Mouse (Mus musculus) cerebellum, adult 2 months (tissue): ENCODE results near the gene 4933406M09Rik. TPM values are rescaled to one million over a fixed set of nuclear protein-coding genes. Genes with fewer than 3 reads are reported as not detected.

Source experiments
- DNase-seq, 2 experiments: peaks; one replicate each; pipeline ENCODE4 v3.0.0; 2021
- H3K27ac ChIP-seq: fragments of 200-500 bp; 2 replicates; pipeline ENCODE4 v1.5.1; 2012; ENCODE audit warnings: low read length, control low read depth, inconsistent platforms; ENCODE audit not compliant: insufficient read depth
- H3K27me3 ChIP-seq: fragments of 200-500 bp; 2 replicates; pipeline ENCODE4 v1.6.1; 2012; ENCODE audit warnings: inconsistent platforms, mild to moderate bottlenecking, low read length, moderate library complexity; ENCODE audit not compliant: control insufficient read depth, insufficient read depth
- H3K4me1 ChIP-seq: fragments of 200-500 bp; 2 replicates; pipeline ENCODE4 v1.6.1; 2011; ENCODE audit warnings: low read length; ENCODE audit not compliant: control insufficient read depth, insufficient read depth
- H3K4me3 ChIP-seq: fragments of 200-500 bp; replicated peaks from 2 replicates; pipeline ENCODE3; 2011; ENCODE audit warnings: mild to moderate bottlenecking, low read depth, low read length, control low read depth; ENCODE audit not compliant: insufficient read depth
- CTCF ChIP-seq: fragments of 200-500 bp; IDR thresholded peaks from 2 replicates; pipeline ENCODE4 v1.5.1; 2011; ENCODE audit warnings: low read depth, mild to moderate bottlenecking, control low read depth, low read length, moderate library complexity, borderline replicate concordance; ENCODE audit not compliant: insufficient read depth
- POLR2A ChIP-seq: fragments of 200-500 bp; IDR thresholded peaks from 2 replicates; pipeline ENCODE4 v1.6.1; 2011; ENCODE audit warnings: low read length, control low read depth, borderline replicate concordance; ENCODE audit not compliant: insufficient read depth
- WGBS: fragments of 180-500 bp; shearing (Covaris S2); methylation state at CpG from one replicate; pipeline ENCODE4 v1.1.7; 2018; 5-methylcytosine and 5-hydroxymethylcytosine counted together
- polyA plus RNA-seq: library from polyadenylated mRNA; depleted of rRNA; stranded (reverse); fragments of >200 nt; gene quantifications from 2 replicates; pipeline ENCODE4 v1.2.3, GENCODE M21; 2012

Gene 4933406M09Rik
- polyA plus RNA-seq, 1 experiment: not detected

GRCm38 (mm10) chr1:134343567-134343966 is 42.2 kb upstream of the 4933406M09Rik start:
- WGBS: 10% methylated on average over 2 of the region's 2 CpGs
- Histone ChIP-seq H3K27ac (peak overlapping the region; percentile 94), H3K4me3 (peak overlapping the region; percentile 86), H3K4me1 (peaks cover 10% of the 10 kb centered on the region), H3K27me3 (no peaks in the 10 kb centered on the region)
- TF ChIP-seq POLR2A (peak; percentile 72; the same call in 1 of the 2 replicates), CTCF (no peak)
- DNase-seq: peak; percentile 74 to 79

- peaks cover 7% of the 10 kb centered on the region for H3K4me1 ChIP-seq
- H3K27ac ChIP-seq: peak overlapping the region; percentile 94
- WGBS: 2% methylated on average over 54 of the region's 54 CpGs
- peak; percentile 94 to 95 for DNase-seq
- TF ChIP-seq POLR2A (peak; percentile 84), CTCF (no peak)
- H3K27me3 ChIP-seq: no peaks in the 10 kb centered on the region
- peak overlapping the region; percentile 86 for H3K4me3 ChIP-seq
Measured at GRCm38 (mm10) chr1:134344005-134344950, 41.5 kb upstream of the 4933406M09Rik start.

GRCm38 (mm10) chr1:134345075-134345474 is 40.7 kb upstream of the 4933406M09Rik start:
- peak overlapping the region; percentile 41; the same call in 1 of the 2 replicates for H3K27ac ChIP-seq
- DNase-seq: no peak
- 77% methylated on average over 4 of the region's 4 CpGs for WGBS

GRCm38 (mm10) chr1:134347791-134348190 is 37.9 kb upstream of the 4933406M09Rik start:
- H3K27ac ChIP-seq: no peak overlapping the region
- H3K4me1 ChIP-seq: no peaks in the 10 kb centered on the region
- H3K27me3 ChIP-seq: no peaks in the 10 kb centered on the region
- DNase-seq: no peak
- WGBS: 85% methylated on average over 9 of the region's 9 CpGs
- no peak for TF ChIP-seq CTCF
- no peak for TF ChIP-seq POLR2A
- no peak overlapping the region for H3K4me3 ChIP-seq

More at GRCm38 (mm10) chr1:134345075-134345474, 40.7 kb upstream of the 4933406M09Rik start:
- peak overlapping the region; percentile 35 for H3K4me3 ChIP-seq
- H3K27me3 ChIP-seq: no peaks in the 10 kb centered on the region
- H3K4me1 ChIP-seq: peaks cover 3% of the 10 kb centered on the region
- TF ChIP-seq CTCF (no peak), POLR2A (no peak)

GRCm38 (mm10) chr1:134353326-134353725 is 32.4 kb upstream of the 4933406M09Rik start:
- no peak for TF ChIP-seq CTCF
- TF ChIP-seq POLR2A: no peak
- no peaks in the 10 kb centered on the region for H3K27me3 ChIP-seq
- H3K4me3 ChIP-seq: no peak overlapping the region
- no peak overlapping the region for H3K27ac ChIP-seq
- 94% methylated on average over 2 of the region's 2 CpGs for WGBS
- H3K4me1 ChIP-seq: no peaks in the 10 kb centered on the region
- DNase-seq: no peak

- no peak overlapping the region for H3K4me3 ChIP-seq
- peaks cover 3% of the 10 kb centered on the region; the same call in 1 of the 2 replicates for H3K4me1 ChIP-seq
- no peak for DNase-seq
- TF ChIP-seq POLR2A (no peak), CTCF (no peak)
- WGBS: 85% methylated on average over 4 of the region's 4 CpGs
- H3K27me3 ChIP-seq: no peaks in the 10 kb centered on the region
- H3K27ac ChIP-seq: no peak overlapping the region
Measured at GRCm38 (mm10) chr1:134357461-134357860, 28.3 kb upstream of the 4933406M09Rik start.

- H3K4me3 ChIP-seq: peak overlapping the region; percentile 32
- H3K27ac ChIP-seq: no peak overlapping the region
- TF ChIP-seq CTCF (no peak), POLR2A (no peak)
- H3K4me1 ChIP-seq: peaks cover 3% of the 10 kb centered on the region; the same call in 1 of the 2 replicates
- H3K27me3 ChIP-seq: no peaks in the 10 kb centered on the region
- peak in 1 of 2 experiments; percentile 27 for DNase-seq
- WGBS: 45% methylated on average over 7 of the region's 7 CpGs
Measured at GRCm38 (mm10) chr1:134360656-134361055, 25.1 kb upstream of the 4933406M09Rik start.
